Mouse (Mus musculus) megakaryocyte progenitor cell, adult 5-6 weeks (primary cell): ENCODE data around the gene Hoxd3. TPM values are rescaled to one million over a fixed set of nuclear protein-coding genes. Genes with fewer than 3 reads are reported as not detected.

Experiments
- ATAC-seq: replicated peaks from 2 replicates; pipeline ENCODE4 v1.8.0; 2016; ENCODE audit warnings: mild to moderate bottlenecking, moderate TSS enrichment, inconsistent platforms; ENCODE audit not compliant: poor library complexity
- total RNA-seq, 2 experiments: library from RNA; stranded (forward) in 1 of 2; stranded (reverse) in 1 of 2; fragments of 157-497, 149-512 nt in 1 of 2; fragments of 200-1000 nt in 1 of 2; gene quantifications; 2 replicates each; pipeline versions ENCODE4 v1.2.3 to v1.2.4; 2015 to 2017

The Hoxd3 gene
- total RNA-seq, 2 experiments from 2014 or later = not detected

- no peak for ATAC-seq
Observed at GRCm38 (mm10) chr2:74678891-74679595, 32.7 kb upstream of the Hoxd3 start, which contains the start of gene Hoxd11. Gene Hoxd11 (plus strand): TSS chr2:74679557.

GRCm38 (mm10) chr2:74679596-74679971 lies 32.1 kb upstream of the Hoxd3 start:
- no peak for ATAC-seq

GRCm38 (mm10) chr2:74679980-74680379 lies 31.7 kb upstream of the Hoxd3 start:
- peak; percentile 41; the same call in 1 of the 2 replicates for ATAC-seq

GRCm38 (mm10) chr2:74680561-74681398 lies 30.9 kb upstream of the Hoxd3 start:
- no peak for ATAC-seq

DNA sequence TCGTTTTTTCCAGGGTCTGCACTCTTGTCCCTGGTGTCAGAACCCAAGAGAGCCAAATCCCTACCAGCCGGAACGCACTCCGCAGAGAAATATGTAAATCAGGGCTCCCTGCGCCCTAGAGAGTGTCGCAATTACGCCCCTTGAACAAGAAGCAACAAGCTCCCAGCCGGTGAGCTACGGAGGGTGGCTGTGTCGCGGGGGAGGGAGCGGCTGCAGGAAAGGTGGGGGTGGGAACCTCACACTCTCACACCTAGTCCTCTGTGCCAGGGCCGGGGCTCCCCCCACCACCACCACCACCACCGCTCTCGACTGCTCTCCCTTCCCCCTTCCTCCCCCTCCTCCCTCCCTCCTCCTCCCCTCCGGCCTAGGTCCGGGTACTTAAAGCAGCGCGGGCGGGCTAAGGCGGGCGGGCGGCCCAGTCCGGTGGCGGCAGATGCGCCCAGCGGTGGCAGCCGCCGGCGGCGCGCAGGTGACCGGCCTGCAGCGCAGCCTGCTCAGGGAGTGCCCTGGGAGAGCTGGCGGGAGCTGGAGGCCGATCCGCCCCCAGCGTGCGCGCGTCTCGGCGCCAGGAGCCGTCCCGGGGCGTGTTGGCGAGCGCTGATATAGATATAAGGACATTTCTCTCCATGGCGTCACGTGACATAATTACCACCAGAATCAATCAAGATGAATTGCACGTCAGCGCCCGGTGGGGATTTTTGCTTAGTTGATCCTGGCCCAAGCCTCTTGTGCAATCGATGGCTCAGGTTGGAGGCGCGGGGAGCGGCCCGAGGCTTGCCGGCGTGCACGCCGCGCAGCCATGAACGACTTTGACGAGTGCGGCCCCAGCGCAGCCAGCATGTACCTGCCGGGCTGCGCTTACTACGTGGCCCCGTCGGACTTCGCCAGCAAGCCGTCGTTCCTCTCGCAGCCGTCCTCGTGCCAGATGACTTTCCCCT lies 29.9 kb upstream of the Hoxd3 start:
- ATAC-seq = no peak

DNA sequence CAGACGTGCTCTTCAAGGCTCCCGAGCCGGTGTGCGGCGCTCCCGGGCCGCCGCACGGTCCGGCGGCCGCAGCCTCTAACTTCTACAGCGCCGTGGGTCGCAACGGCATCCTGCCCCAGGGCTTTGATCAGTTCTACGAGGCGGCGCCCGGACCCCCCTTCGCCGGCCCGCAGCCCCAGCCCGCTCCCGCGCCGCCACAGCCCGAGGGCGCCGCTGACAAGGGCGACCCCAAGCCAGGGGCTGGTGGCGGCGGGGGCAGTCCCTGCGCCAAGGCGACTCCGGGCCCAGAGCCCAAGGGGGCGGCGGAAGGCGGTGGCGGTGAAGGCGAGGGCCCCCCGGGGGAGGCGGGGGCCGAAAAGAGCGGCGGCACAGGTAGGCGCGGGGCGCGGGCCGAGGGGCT lies 28.9 kb upstream of the Hoxd3 start:
- ATAC-seq = no peak

DNA sequence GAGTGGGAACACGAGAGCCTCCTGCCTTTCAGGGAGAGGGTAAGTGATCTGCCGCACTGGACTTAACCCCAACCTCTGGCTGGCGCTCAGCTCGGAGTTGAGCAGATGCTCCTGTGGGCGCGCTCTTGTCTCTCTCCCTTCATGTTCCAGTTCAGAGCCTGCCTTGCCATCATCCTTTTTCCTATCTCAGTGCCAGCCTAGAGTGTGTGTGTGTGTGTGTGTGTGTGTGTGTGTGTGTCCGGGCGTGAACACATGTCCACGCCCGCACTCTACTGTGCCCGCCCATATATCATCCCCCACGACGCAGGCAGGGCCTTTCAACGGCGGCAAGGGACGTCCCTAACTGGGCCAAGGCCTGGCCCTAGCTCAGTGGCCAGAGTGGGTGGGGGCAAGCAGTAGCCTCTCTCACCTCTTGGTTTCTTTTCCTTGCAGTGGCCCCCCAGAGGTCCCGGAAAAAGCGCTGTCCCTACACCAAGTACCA lies 28.2 kb upstream of the Hoxd3 start:
- no peak for ATAC-seq

DNA sequence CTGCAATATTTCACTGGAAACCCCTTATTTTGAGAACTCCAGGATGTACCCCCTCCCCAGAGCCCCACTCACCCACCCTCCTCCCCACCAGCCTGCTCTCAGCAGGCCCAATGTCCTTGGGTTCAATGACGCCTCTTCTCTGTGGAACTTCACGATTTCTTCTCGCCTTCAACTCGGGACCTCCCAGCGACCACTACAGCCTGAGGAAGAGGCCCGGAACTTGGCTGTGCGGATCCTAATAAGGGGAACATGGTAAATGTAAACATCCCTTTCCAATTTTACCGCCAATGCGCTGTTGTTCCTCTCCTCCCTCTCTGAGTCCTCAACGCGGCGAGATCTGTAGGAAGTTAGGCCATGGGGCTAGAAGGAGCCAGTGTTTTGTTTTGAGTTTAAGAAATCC lies 27.6 kb upstream of the Hoxd3 start:
- ATAC-seq = no peak

DNA sequence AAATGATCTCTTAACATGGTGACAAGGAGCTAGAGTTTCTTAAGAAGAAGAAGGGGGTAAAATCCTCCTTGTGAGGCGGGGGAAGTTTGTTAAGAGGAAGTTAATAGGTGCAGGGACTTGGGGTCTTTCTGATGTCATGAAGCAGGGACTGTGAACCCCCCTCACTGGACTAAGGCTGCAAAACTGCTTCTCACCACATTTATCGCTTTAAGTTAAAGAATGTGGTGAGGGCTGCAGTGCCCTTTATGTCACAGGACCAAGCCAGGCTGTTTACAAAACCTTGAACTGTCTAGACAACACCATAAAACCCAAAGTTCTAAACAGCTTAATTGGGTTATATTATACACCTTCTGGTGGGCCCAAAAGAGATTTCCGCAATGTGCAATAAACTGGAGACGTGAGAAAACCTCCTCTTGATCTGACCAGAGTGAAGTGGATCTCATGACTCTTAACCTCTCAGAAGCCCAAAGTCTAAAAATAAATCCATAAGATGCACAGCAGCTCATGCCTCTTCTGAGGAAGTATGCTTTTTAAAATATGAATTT lies 26.6 kb upstream of the Hoxd3 start:
- no peak for ATAC-seq

GRCm38 (mm10) chr2:74686301-74686987 lies 25.3 kb upstream of the Hoxd3 start:
- ATAC-seq = peak; percentile 72

- ATAC-seq = no peak
Observed at GRCm38 (mm10) chr2:74686988-74687697, 24.6 kb upstream of the Hoxd3 start.

DNA sequence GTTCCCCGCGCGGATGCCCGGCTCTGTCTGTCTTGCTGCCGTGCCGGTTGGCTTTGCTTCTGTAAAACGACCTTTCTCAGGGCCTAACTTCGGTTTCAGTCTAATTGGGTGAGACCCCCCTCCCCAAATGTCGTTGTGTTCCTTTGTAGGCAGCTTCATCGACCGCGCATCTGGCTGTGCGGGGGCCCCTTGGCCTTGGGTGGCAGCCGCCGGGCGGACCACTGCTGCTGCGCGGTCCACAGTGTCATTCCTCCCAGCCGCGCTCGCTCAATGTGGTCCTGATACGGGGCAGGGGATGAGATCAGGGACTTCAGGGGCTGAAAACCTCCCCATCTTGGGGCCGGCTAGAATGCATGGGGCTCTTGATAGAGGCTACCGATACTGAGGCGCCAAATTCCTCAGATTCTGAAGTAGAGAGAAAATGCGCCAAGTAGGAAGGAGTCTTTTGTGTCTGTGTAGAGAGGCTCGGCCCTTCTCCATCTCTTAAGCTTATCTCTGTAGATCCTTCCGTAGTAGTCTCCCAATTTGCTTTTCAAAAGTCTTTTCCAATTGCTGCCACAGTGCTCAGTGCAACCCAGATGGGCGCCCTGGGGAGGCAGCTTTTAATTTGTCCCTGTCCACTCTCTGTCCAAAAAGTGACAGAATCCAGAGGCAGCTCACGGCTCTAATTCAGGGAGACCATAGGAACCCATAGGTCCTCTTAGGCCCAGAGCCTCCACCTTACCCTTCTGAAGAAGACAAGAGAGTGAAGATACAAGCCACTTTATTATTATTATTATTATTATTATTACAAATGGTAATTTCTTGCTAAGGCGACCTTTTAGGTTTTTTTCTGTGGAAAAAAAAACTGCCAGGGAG lies 23.8 kb upstream of the Hoxd3 start:
- ATAC-seq = no peak

- no peak for ATAC-seq
Observed at GRCm38 (mm10) chr2:74688795-74689573, 22.7 kb upstream of the Hoxd3 start.

DNA sequence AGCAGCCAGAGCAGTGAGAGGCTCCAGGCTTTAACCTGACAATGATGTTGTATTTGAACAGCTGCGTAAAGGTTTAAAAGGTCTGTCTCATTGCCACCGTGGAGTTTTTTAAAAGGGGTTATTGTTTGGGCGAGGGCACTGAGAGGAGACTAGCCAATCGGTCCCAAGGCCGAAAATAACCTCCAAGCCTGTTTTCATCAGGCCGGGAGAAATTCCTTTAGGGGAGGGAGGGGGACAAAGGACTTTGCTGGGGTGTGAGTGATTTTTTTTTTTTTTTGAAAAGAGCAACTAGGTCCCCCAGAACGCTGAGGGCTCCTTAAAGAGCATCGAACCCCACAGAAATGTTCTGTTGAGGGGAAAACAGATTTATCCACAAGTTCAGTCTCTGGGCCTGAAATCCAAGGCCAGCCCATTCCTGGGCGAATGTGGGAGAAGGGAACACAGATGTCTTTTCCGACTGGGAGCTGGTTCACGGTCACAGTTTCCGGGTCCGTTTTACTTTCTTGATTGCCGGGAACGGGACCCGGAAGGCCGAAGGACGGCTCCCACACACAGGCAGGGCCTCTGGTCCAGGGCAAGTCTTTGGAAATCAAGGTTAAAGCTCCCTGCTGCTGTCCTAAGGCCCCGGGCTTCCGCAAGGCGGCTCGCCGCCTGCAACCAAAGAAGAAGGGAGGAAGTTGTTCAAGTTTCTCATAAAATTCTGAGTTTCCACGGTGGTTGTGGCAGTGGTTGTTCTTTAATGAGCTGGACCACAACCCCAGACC lies 22.0 kb upstream of the Hoxd3 start:
- no peak; the same call in 1 of the 2 replicates for ATAC-seq

- ATAC-seq = no peak
Observed at GRCm38 (mm10) chr2:74690338-74690716, 21.4 kb upstream of the Hoxd3 start.

DNA sequence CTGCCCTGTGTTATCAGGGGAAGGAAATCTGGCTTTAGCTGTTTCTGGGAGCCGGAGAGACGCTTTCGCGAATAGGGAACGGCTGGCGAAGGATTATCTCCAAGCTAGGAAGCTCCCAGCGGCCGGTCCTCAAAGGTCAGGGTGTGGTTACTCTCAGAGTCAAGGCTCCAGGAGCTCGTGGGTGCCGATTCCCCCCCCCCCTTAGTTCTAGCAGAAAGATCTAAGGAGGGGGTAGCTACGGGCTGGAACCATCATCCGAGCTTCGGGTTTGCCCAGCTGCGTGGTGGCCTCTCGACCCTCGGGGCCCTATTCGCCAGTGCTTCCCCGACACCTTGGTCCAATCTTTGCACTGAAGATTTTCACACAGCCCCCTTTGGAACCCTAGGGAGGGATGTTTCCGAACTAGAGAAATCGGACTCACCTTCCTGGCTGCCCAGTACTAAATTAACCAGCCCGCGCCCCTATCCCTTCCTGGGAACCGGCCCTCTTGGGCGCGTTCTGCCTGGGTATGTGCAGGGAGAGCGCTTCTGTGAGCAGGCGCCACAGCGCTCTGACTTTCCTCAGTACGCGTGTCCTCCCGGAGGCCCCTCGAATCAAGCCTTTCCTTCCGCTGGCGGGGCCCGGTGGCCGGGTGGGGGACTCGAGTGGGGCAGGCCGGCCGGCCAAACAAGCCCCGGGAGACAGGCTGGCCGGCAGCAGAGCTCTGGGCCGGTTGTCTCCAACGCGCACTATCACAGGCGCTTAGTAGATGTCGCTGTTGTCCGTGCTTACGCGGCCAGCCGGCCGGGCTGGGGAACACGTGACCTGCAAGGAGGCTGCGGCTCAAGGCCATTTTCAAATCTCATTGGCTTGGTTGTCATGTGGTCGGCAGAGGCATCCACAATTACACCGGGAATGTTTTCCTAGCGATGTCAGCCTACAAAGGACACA lies 20.4 kb upstream of the Hoxd3 start, which contains the start of gene Hoxd10:
TSS of gene Hoxd10 (plus strand) at position 903 of the 930 bp plus-strand sequence.
- peak; percentile 23; the same call in 1 of the 2 replicates for ATAC-seq
